Mouse (Mus musculus) inflammation-experienced regulatory T-cells, adult 16 weeks (primary cell): ENCODE data around the gene Krtap27-1. TPM values are rescaled to one million over a fixed set of nuclear protein-coding genes. Genes with fewer than 3 reads are reported as not detected.

Experiments used
- polyA plus RNA-seq: library from polyadenylated mRNA; unstranded; fragments of 100-300 nt; shearing (Covaris generic); gene quantifications from one replicate; pipeline ENCODE4 v1.2.1, GENCODE M21; 2017

Krtap27-1 gene
- not detected for polyA plus RNA-seq

GRCm38 (mm10) chr16:88671571-88671970 is at the start of gene Krtap27-1:
TSS of gene Krtap27-1 (minus strand) at chr16:88671671.

GRCm38 (mm10) chr16:88707496-88708012 is 36.1 kb upstream of the Krtap27-1 start, which contains the start of gene 2310061N02Rik:
TSS of gene 2310061N02Rik (minus strand) at chr16:88707962.

DNA sequence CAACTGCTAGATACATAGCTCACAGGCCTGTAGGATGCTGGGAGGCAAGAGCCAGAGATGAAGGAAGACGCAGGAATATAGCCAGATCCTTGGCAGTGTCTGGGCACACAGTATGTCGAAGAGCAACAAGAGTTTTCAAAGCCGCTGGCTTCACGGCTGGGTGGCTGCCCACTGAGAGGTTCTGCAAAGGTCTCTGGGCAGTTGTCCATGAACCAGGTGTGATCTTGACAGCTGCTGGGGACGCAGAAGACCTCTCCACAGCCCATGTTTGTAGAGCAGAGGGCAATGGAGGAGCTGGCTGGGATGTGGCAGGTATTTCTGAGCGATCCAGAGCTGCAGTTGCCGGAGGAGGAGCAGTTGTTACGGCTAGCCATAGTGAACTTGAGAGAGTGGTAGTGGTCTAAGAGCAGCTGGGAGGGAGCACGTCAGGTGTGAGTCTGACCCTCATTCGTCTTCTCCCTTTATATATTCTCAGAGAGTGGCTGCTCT is 24.1 kb downstream of the Krtap27-1 start, which contains the start of gene Krtap26-1:
Gene Krtap26-1 (minus strand): TSS at position 439 of the 489 bp plus-strand sequence.

GRCm38 (mm10) chr16:88627566-88627965 is 43.9 kb downstream of the Krtap27-1 start, which contains the start of gene 2310079G19Rik:
TSS of gene 2310079G19Rik (minus strand) at chr16:88627666.

Other genes with a start within 250 kb of the Krtap27-1 start
- gene Cldn17, start 164.7 kb downstream of the Krtap27-1 start, polyA plus RNA-seq, result not detected
- not detected for gene Cldn8, start 108.5 kb downstream of the Krtap27-1 start, polyA plus RNA-seq
- not detected for gene Krtap24-1, start 59.4 kb downstream of the Krtap27-1 start, polyA plus RNA-seq
- not detected for gene 2310079G19Rik, start 44.0 kb downstream of the Krtap27-1 start, polyA plus RNA-seq
- not detected for gene Krtap26-1, start 23.9 kb downstream of the Krtap27-1 start, polyA plus RNA-seq
- not detected for gene 2310061N02Rik, start 36.3 kb upstream of the Krtap27-1 start, polyA plus RNA-seq
- gene Krtap13-1, start 57.2 kb upstream of the Krtap27-1 start, polyA plus RNA-seq, result not detected
- not detected for gene Krtap13, start 80.0 kb upstream of the Krtap27-1 start, polyA plus RNA-seq
- gene 2310034C09Rik, start 87.2 kb upstream of the Krtap27-1 start, polyA plus RNA-seq, result not detected
- not detected for gene 2310057N15Rik, start 102.5 kb upstream of the Krtap27-1 start, polyA plus RNA-seq
- not detected for gene Gm5965, start 106.2 kb upstream of the Krtap27-1 start, polyA plus RNA-seq
- not detected for gene Gm20741, start 140.5 kb upstream of the Krtap27-1 start, polyA plus RNA-seq
- not detected for gene Krtap15, start 148.5 kb upstream of the Krtap27-1 start, polyA plus RNA-seq
- not detected for gene Krtap14, start 154.5 kb upstream of the Krtap27-1 start, polyA plus RNA-seq
- not detected for gene Krtap19-1, start 197.7 kb upstream of the Krtap27-1 start, polyA plus RNA-seq
- not detected for gene Krtap19-2, start 202.6 kb upstream of the Krtap27-1 start, polyA plus RNA-seq
- not detected for gene Krtap19-3, start 206.4 kb upstream of the Krtap27-1 start, polyA plus RNA-seq
- not detected for gene Krtap19-4, start 213.4 kb upstream of the Krtap27-1 start, polyA plus RNA-seq
- not detected for gene Krtap19-5, start 224.8 kb upstream of the Krtap27-1 start, polyA plus RNA-seq